Mouse (Mus musculus) MEL (cell line): ENCODE measurements around the gene Naa16.

Experiments used
- EP300 ChIP-seq, 2 experiments: IDR thresholded peaks; 2 replicates each; pipeline ENCODE4 v1.6.1; 2011; ENCODE audit warnings: improper control_type of control experiment in 2 of 2, low read length in 2 of 2, low read depth in 1 of 2, mild to moderate bottlenecking in 1 of 2
- MYC ChIP-seq: IDR thresholded peaks from 2 replicates; pipeline ENCODE4 v1.6.1; 2011; ENCODE audit warnings: low read depth, mild to moderate bottlenecking, low read length, improper control_type of control experiment, moderate library complexity
- USF1 ChIP-seq: IDR thresholded peaks from 2 replicates; pipeline ENCODE4 v1.6.1; 2014; ENCODE audit warnings: low read depth, mild to moderate bottlenecking, inconsistent platforms, low read length, improper control_type of control experiment, moderate library complexity
- ZNF384 ChIP-seq: IDR thresholded peaks from 2 replicates; pipeline ENCODE4 v1.6.1; 2012; ENCODE audit warnings: low read depth, mild to moderate bottlenecking, inconsistent platforms, low read length, improper control_type of control experiment

DNA sequence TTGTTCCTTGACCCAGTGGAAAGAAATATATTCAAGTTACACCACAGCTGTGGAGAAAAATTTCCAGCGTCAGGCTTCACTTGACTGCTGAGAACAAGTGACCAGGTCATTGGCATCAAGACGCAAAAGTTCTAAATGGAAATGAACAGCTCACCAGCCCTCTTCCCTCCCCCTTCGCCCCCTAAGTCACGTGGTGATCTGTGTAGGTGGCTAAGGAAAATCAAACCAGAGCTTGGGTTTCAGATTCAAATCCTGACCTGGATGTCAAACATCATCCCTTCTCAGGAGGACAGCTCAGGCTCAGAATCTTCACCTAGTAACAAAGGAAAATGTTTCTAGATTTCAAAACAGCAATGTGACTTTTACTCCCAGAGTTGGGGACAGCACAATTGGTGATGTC lies 91.3 kb downstream of the Naa16 start:
- TF ChIP-seq MYC, result no peak
- TF ChIP-seq USF1, result no peak
- TF ChIP-seq EP300 (IDR thresholded peaks at IDR 0.05; ENCODE audit: low read depth in 1 of 2, low read length in 2 of 2), result no peak
- no peak for TF ChIP-seq ZNF384
